Comparison of ENCODE assay signal across 11 mouse cellular contexts in the genomic region with DNA sequence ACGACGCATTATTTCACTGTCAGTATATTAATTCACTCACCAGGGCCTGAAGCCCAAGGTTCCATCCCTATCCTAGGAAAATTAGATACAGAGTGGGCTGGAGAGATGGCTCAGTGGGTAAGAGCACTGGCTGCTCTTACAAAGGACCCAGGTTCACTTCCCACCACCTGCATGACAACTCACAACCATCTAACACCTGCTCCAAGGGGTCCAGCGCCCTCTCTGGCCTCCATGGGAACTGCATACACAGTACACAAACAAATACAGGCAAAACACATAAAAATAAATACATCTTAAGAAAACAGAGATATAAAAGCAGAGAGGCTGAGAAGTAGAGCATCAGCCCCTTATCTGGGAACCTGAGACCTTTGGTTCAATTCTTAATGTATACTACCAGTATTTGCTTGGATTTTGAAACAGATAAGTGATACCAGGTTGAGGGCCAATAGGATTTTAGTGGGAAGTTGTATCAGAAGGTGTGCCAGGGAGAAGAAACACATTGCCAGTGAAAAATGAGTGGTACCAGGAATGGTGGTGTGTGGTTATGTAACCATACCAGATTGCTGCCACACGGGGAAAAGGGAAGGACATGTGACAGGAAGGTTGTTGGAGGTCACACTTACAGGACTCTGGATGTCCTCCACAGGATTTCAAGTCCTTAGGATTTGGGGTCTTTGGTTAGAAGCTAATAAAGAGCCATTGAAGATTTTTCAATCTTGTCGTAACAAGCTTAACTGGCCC. TPM values are rescaled to one million over a fixed set of nuclear protein-coding genes. Genes with fewer than 3 reads are reported as not detected.
DNase-seq lines count a peak whose midpoint lies in the region; ATAC-seq and TF ChIP-seq lines count a peak whose summit lies in the region.
"Had no signal": no experiment of that assay in that cellular context is flagged by ENCODE, and none has a peak within 500 bp of the region (broad histone marks: within the 10 kb centered on the region; RNA-seq: fewer than 3 reads in every experiment).

No protein-coding gene starts in this region.

- no peaks in the 10 kb centered on the region for H3K4me1 ChIP-seq in forebrain, postnatal 0 days (ENCODE audit: insufficient read depth)
- H3K4me1 ChIP-seq in forebrain, embryonic 13.5 days = peaks cover 31% of the 10 kb centered on the region
- H3K4me1 ChIP-seq in lung, embryonic 14.5 days (ENCODE audit: insufficient read depth) = no peaks in the 10 kb centered on the region; the same call in 1 of the 2 replicates
- peaks cover 4% of the 10 kb centered on the region for H3K4me1 ChIP-seq in bone marrow, adult 2 months (ENCODE audit: control insufficient read depth, insufficient read depth, low read length)

- no peaks in the 10 kb centered on the region for H3K27me3 ChIP-seq in forebrain, postnatal 0 days (ENCODE audit: insufficient read depth, low read length)
- no peaks in the 10 kb centered on the region for H3K27me3 ChIP-seq in forebrain, embryonic 13.5 days
- no peaks in the 10 kb centered on the region for H3K27me3 ChIP-seq in lung, embryonic 14.5 days (ENCODE audit: insufficient read depth, low read length)

- no peak overlapping the region for H3K4me3 ChIP-seq in forebrain, postnatal 0 days (ENCODE audit: low read depth, low read length)
- H3K4me3 ChIP-seq in forebrain, embryonic 13.5 days = no peak overlapping the region
- H3K4me3 ChIP-seq in lung, embryonic 14.5 days (ENCODE audit: low read depth, low read length) = no peak overlapping the region
- no peak overlapping the region for H3K4me3 ChIP-seq in bone marrow, adult 2 months (replicated peaks; ENCODE audit: control insufficient read depth, low read depth, low read length)

- no peaks in the 10 kb centered on the region for H3K9me3 ChIP-seq in forebrain, postnatal 0 days (ENCODE audit: low read length)
- H3K9me3 ChIP-seq in forebrain, embryonic 13.5 days (replicated peaks) = no peaks in the 10 kb centered on the region
- no peaks in the 10 kb centered on the region for H3K9me3 ChIP-seq in lung, embryonic 14.5 days (ENCODE audit: low read depth, low read length)

- H3K36me3 ChIP-seq in forebrain, postnatal 0 days (ENCODE audit: insufficient read depth) = no peaks in the 10 kb centered on the region
- H3K36me3 ChIP-seq in forebrain, embryonic 13.5 days (ENCODE audit: poor library complexity, severe bottlenecking) = peaks cover 8% of the 10 kb centered on the region; the same call in 1 of the 2 replicates
- H3K36me3 ChIP-seq in lung, embryonic 14.5 days (ENCODE audit: insufficient read depth) = peaks cover 10% of the 10 kb centered on the region; the same call in 1 of the 2 replicates

- peak; percentile 40 for TF ChIP-seq CTCF in forebrain, postnatal 0 days (IDR thresholded peaks at IDR 0.05; ENCODE audit: low read depth)
- peak; percentile 40 for TF ChIP-seq CTCF in lung, embryonic 14.5 days (IDR thresholded peaks at IDR 0.05; ENCODE audit: low read depth)
- TF ChIP-seq CTCF in bone marrow, adult 2 months (IDR thresholded peaks at IDR 0.05; ENCODE audit: control insufficient read depth, insufficient read depth, low read length) = peak; percentile 55

- no peak for ATAC-seq in forebrain, postnatal 0 days
- ATAC-seq in forebrain, embryonic 13.5 days = no peak
- ATAC-seq in lung, embryonic 14.5 days (ENCODE audit: insufficient read depth) = no peak
- ATAC-seq in frontal cortex, adult (ENCODE audit: low TSS enrichment) = no peak
- ATAC-seq: forebrain, embryonic 14.5 days had no signal

- no peak for DNase-seq in forebrain, postnatal 0 days
- no peak for DNase-seq in lung, embryonic 14.5 days
- DNase-seq in lung, postnatal 25 days (ENCODE audit: low spot score) = no peak
- peak; percentile 21 for DNase-seq in retina, postnatal 1 day
- DNase-seq in embryo, embryonic 10.5 days (ENCODE audit: low spot score) = no peak

- no peak for TF ChIP-seq POLR2A in bone marrow, adult 2 months (IDR thresholded peaks at IDR 0.05; ENCODE audit: borderline replicate concordance, control insufficient read depth, low read depth, low read length)

- no peak overlapping the region for H3K27ac ChIP-seq in forebrain, postnatal 0 days (ENCODE audit: low read depth, low read length)
- no peak overlapping the region; the same call in 1 of the 2 replicates for H3K27ac ChIP-seq in forebrain, embryonic 13.5 days
- H3K27ac ChIP-seq in lung, embryonic 14.5 days (ENCODE audit: low read depth) = no peak overlapping the region
- H3K27ac ChIP-seq in bone marrow, adult 2 months (ENCODE audit: control insufficient read depth, insufficient read depth, low read depth, low read length, poor library complexity) = no peak overlapping the region

- no peak overlapping the region for H3K9ac ChIP-seq in forebrain, postnatal 0 days
- no peak overlapping the region for H3K9ac ChIP-seq in forebrain, embryonic 13.5 days
- H3K9ac ChIP-seq in lung, embryonic 14.5 days = no peak overlapping the region

- no peak overlapping the region for H3K4me2 ChIP-seq in forebrain, postnatal 0 days (ENCODE audit: low read depth)
- H3K4me2 ChIP-seq in forebrain, embryonic 13.5 days = no peak overlapping the region
- H3K4me2 ChIP-seq in lung, embryonic 14.5 days = no peak overlapping the region

- 78% methylated on average over 5 of the region's 5 CpGs for WGBS in forebrain, postnatal 0 days
- 78% methylated on average over 5 of the region's 5 CpGs for WGBS in forebrain, embryonic 13.5 days
- 70% methylated on average over 5 of the region's 5 CpGs for WGBS in lung, embryonic 14.5 days
- WGBS in bone marrow, adult 2 months = 71% methylated on average over 5 of the region's 5 CpGs

RNA-seq across cellular contexts. Expression of a gene that starts 29.9 kb away (rescaled TPM):
- 22.3 and 23.3 TPM in 2 replicates for total RNA-seq in forebrain, postnatal 0 days (2014; rRNA removed)
- 6.9 and 8.3 TPM in 2 replicates for polyA plus RNA-seq in forebrain, postnatal 0 days (2015; fragmentation: Nextera tagmentation; extraction: Ambion mirVana)
- polyA plus RNA-seq in forebrain, embryonic 13.5 days (2015; fragmentation: Nextera tagmentation; extraction: Ambion mirVana) = 12.4 and 12.6 TPM in 2 replicates
- 8.9 and 9.7 TPM in 2 replicates for polyA plus RNA-seq in lung, embryonic 14.5 days (2014; fragmentation: Nextera tagmentation; extraction: Ambion mirVana)
- polyA plus RNA-seq in bone marrow, adult 2 months (2011; ENCODE audit: insufficient read depth, insufficient read length, low replicate concordance, missing spikeins) = 10.9 and 12.4 TPM in 2 replicates

RNA-seq across cellular contexts. Expression of a gene that starts 44.5 kb away (rescaled TPM):
- total RNA-seq in forebrain, postnatal 0 days (2014; rRNA removed) = not detected in 2 replicates
- not detected in 2 replicates for polyA plus RNA-seq in forebrain, postnatal 0 days (2015; fragmentation: Nextera tagmentation; extraction: Ambion mirVana)
- polyA plus RNA-seq in forebrain, embryonic 13.5 days (2015; fragmentation: Nextera tagmentation; extraction: Ambion mirVana) = not detected in 2 replicates
- not detected in 2 replicates for polyA plus RNA-seq in lung, embryonic 14.5 days (2014; fragmentation: Nextera tagmentation; extraction: Ambion mirVana)
- not detected in 2 replicates for polyA plus RNA-seq in bone marrow, adult 2 months (2011; ENCODE audit: insufficient read depth, insufficient read length, low replicate concordance, missing spikeins)
- total RNA-seq: left cerebral cortex, postnatal 14 days had no signal
- polyA plus RNA-seq: forebrain, embryonic 14.5 days; heart, embryonic 16.5 days had no signal
